9 mouse cellular contexts compared by ENCODE assay signal in genomic region chr11:12416899-12417298, GRCm38 (mm10). TPM values are rescaled to one million over a fixed set of nuclear protein-coding genes. Genes with fewer than 3 reads are reported as not detected.
DNase-seq lines count a peak whose midpoint lies in the region; ATAC-seq and TF ChIP-seq lines count a peak whose summit lies in the region.
"Had no signal": no experiment of that assay in that cellular context is flagged by ENCODE, and none has a peak within 500 bp of the region (broad histone marks: within the 10 kb centered on the region; RNA-seq: fewer than 3 reads in every experiment).

No protein-coding gene starts in this region.

- H3K9ac ChIP-seq in midbrain, embryonic 14.5 days (replicated peaks; ENCODE audit: low read length): no peak overlapping the region

- ATAC-seq in midbrain, embryonic 14.5 days (ENCODE audit: low FRiP score, low TSS enrichment): peak; percentile 38; the same call in 1 of the 2 replicates
- ATAC-seq: intestine, postnatal 0 days had no signal

- no peaks in the 10 kb centered on the region for H3K36me3 ChIP-seq in midbrain, embryonic 14.5 days (ENCODE audit: control insufficient read depth, insufficient read depth, low read length)

- H3K4me2 ChIP-seq in midbrain, embryonic 14.5 days (ENCODE audit: low read length): no peak overlapping the region

- no peak overlapping the region for H3K4me3 ChIP-seq in gastrocnemius, adult 2 months
- no peak overlapping the region for H3K4me3 ChIP-seq in midbrain, embryonic 14.5 days (replicated peaks; ENCODE audit: low read depth, low read length)

- no peak for TF ChIP-seq CTCF in gastrocnemius, adult 2 months (IDR thresholded peaks at IDR 0.05)

- peaks cover 14% of the 10 kb centered on the region; the same call in 1 of the 2 replicates for H3K4me1 ChIP-seq in midbrain, embryonic 14.5 days (ENCODE audit: control insufficient read depth, insufficient read depth, low read length)

- H3K27me3 ChIP-seq in midbrain, embryonic 14.5 days (ENCODE audit: control insufficient read depth, insufficient read depth, low read length): no peaks in the 10 kb centered on the region

- intact Hi-C loops in gastrocnemius, adult 2 months (cut with DNase I): no loop called here
- intact Hi-C loops in left cerebral cortex, postnatal 10 days (cut with DNase I): no loop called here

- peak overlapping the region; percentile 51 for H3K27ac ChIP-seq in gastrocnemius, adult 2 months
- no peak overlapping the region for H3K27ac ChIP-seq in midbrain, embryonic 14.5 days (replicated peaks; ENCODE audit: low read depth, low read length)

- WGBS in midbrain, embryonic 14.5 days: 54% methylated on average over 7 of the region's 7 CpGs

- H3K9me3 ChIP-seq in midbrain, embryonic 14.5 days (ENCODE audit: control insufficient read depth, low read length): no peaks in the 10 kb centered on the region

- DNase-seq in gastrocnemius, adult 2 months: peak; percentile 59
- DNase-seq in gastrocnemius, postnatal 25 days: no peak
- peak; percentile 54 to 56 for DNase-seq in left cerebral cortex, postnatal 10 days (ENCODE audit: extremely low spot score in 1 of 2, low spot score in 2 of 2)
- no peak for DNase-seq in left cerebral cortex, adult 11 months (ENCODE audit: low spot score)
- DNase-seq in frontal cortex, postnatal 10 days (ENCODE audit: low spot score in 2 of 2): peak; percentile 25 to 31
- DNase-seq in midbrain, embryonic 14.5 days: peak; percentile 74
- DNase-seq in thymus, postnatal 10 days (ENCODE audit: low spot score in 2 of 2): no peak
- DNase-seq in neural tube, embryonic 10.5 days (ENCODE audit: extremely low spot score, low spot score): no peak

RNA-seq across cellular contexts. Expression of gene Cobl, which starts 47.9 kb away (rescaled TPM):
- total RNA-seq in gastrocnemius, adult 2 months (2021): 100 to 1,000 TPM; 101 to 123 TPM
- total RNA-seq in gastrocnemius, postnatal 25 days (2021): 10 to 100 TPM; 86.7 to 90.6 TPM
- total RNA-seq in left cerebral cortex, postnatal 10 days (2021): 10 to 100 TPM; 46.0 to 50.0 TPM
- polyA plus RNA-seq in midbrain, embryonic 14.5 days (2014; fragmentation: Nextera tagmentation; extraction: Ambion mirVana): 10.4 and 13.1 TPM in 2 replicates

Comparison
In these comparisons a context has a peak if more than half of its experiments do, and no peak if none do; other contexts are left out.
1. DNase-seq: peak in gastrocnemius, adult 2 months (single experiment), left cerebral cortex, postnatal 10 days (2 of 2), frontal cortex, postnatal 10 days (2 of 2) and midbrain, embryonic 14.5 days (single experiment); none in gastrocnemius, postnatal 25 days (single experiment), left cerebral cortex, adult 11 months (single experiment), thymus, postnatal 10 days (0 of 2) and neural tube, embryonic 10.5 days (single experiment).